Mouse (Mus musculus): ENCODE results near the gene Trpc6. TPM values are rescaled to one million over a fixed set of nuclear protein-coding genes. Genes with fewer than 3 reads are reported as not detected.

Gene Trpc6
- total RNA-seq (2014; fragmentation: Nextera tagmentation) (0.30 TPM in 1 of 2 replicates, not detected in the other), total RNA-seq (2017) (0.09 and 0.41 TPM in 2 replicates)

DNA sequence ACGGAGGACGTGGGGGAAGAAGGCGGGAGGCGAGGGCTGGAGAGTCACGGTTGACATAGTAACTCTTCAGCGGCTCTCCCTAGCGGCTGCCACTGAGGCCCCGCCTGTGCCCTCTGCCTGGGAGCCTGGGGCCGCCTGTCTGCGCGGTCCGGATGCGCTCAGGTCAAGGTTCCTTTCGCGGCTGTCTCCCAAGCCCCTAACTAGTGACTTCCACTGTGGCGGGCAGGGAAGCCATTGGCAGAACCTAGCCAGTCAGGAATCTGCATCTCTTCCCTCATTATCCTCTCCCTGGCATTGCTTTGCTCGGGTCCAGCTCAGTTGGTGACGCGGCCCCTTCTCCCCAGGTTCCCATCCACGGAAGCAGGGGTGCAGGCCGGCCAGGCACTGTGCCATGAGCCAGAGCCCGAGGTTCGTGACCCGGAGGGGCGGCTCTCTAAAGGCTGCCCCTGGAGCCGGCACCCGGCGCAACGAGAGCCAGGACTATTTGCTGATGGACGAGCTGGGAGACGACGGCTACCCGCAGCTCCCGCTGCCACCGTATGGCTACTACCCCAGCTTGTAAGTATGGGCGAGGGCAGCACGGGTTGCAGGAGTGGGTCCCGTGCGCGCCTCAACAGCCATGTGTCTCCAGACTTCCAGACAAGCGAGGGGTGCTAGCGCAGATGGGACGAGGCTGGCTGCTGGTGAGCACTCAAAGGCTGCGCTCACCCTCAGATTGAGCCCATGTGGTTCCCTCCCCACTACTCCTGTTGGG is at the start of gene Trpc6:
Gene Trpc6, plus strand, starts transcription at position 102 of the 754 bp plus-strand sequence.
- peak; percentile 93 for ATAC-seq (replicated peaks; ENCODE audit: poor library complexity, severe bottlenecking)

DNA sequence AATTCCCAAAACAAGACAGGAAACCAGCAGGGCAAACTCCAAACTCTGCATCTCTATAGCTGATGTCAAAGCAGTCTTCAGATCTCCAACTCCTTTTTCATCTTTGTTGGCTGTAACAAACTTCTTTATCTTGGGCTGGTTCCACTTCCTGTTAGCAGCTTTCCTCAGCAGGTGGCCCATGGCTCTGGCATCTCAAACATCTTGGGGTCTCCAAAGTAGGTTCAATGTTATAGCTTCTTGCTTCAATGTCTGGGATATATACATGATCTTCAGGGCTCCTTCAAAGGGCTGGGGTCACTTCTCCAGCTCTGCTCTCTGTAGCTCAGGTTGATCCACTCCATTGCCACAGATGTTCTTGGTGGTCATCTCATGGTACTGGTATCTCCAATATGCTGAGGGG is 23.0 kb upstream of the Trpc6 start:
- no peak for ATAC-seq (replicated peaks; ENCODE audit: poor library complexity, severe bottlenecking)

DNA sequence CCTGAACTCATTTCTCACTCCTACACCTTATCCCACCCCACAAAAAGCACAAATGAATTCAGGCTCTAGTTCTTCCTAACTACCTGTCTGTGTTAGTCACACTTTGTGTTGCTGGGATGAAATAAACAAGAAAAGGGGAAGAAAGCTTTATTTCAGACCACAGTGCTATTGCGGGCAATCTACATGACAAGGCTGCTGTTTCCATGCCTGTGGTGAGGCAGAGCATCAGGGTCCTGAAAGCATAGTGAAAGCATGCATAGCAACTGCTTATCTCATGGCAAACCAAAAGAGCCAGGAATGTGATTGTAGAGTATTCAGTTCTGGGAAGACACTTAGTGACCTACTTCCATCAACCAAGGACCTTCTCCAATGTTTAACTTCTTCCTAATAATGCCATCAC is 10.3 kb upstream of the Trpc6 start:
- ATAC-seq (replicated peaks; ENCODE audit: poor library complexity, severe bottlenecking): no peak

DNA sequence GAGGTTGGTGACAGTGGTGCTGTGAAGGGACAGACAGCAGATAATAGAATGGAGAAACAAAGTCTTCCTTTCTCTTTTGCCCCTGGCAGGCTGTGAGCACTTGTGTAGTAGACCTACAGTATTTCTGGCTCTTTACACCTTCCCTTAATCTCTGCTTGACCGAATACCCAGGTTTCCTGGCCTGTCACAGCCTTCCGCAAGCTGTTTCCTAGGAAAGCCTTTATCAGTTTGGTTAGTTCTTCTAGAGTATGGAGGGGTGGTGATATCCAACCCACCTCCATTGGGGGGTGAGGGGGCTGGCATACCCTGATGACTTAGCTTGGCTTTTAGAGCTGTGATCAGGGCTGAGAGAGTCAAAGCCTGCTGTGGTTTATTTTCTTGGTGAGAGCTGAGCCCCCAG is 1.3 kb downstream of the Trpc6 start:
- ATAC-seq (replicated peaks; ENCODE audit: poor library complexity, severe bottlenecking): no peak

DNA sequence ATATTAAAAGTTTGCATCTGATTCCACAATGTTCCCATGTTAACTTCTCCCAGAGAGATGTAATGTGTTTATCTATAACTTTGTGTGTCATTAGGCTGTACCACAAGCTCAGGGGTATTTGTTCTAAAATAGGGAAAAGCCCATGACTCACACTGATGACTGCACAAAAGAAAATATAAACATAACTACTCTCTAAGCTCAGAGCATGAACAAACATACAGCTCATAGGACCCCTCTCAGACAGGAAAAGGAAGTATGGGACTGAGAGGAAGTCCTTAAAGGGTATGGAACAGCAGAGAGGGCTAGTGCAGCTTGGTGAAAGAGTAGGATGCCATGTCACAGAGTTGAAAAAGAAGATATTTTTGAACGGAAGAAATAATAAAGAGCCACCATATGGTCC is 14.6 kb downstream of the Trpc6 start:
- no peak for ATAC-seq (replicated peaks; ENCODE audit: poor library complexity, severe bottlenecking)

DNA sequence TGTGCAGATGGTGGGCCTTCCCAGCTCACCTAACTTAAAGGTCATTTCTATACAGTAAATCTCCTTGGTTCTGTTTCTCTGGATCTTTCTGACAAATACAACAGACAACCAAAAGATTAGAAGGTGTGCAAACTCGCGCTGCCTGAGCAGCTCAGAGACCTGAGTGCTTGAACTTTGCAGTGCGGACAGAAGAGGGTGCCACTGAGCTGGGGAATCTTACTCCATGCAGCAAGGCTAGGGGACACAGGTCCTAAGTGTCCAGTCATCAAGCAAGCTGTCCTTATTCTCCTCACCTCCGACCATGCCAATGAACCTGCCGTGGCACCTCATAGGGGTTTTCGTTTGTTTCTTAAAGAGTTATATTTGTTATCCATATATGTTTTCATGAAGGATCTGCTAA is 48.7 kb downstream of the Trpc6 start:
- ATAC-seq (replicated peaks; ENCODE audit: poor library complexity, severe bottlenecking): no peak

DNA sequence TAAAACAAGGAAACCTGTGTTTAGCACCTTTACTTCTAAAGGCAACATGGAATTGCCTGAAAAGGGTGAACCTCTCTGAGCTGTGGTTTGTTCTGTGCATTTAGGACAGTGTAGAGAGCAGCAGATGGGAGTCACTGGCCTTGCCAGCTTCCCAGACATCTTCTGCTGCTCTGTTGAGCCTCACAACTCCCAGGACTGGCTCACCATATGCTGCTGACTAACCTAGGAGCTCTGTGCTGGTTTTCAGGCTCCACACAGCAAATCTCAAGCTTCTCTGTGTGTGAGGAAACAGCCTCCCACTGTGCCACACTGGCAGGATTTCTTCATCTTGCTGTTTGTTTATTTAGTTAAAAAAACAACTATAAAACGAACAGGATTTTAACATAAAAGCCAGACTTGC is 53.1 kb downstream of the Trpc6 start:
- ATAC-seq (replicated peaks; ENCODE audit: poor library complexity, severe bottlenecking): no peak

DNA sequence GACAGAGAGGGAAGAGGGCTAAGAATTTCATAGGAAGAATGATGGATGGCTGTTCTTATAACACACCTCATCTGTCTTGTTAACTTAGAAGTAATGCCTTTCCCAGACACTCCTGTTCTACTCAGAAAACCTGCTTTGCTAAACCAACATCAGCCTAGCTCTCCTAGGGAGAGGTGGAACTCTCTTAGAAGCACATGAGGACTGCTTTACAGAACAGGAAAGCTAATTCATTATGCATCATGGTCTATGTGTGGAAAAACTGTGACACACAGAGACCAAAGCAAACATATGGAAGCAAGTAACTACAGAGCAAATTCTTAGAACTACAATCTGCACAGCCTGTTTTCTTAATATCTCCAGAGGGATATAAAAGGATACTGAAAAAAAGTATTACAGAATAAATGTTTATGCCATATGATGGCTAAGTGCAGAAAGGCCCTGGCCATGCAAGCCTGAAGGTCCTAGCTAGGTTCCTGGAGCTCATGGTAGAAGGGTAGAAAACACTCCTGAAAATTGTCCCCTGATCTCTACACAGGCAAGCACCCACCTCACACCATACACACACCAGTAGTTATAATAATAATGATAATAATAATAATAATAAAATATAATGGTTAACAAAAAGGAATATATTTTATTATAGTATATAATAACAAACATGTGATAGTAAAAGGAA is 63.0 kb downstream of the Trpc6 start:
- ATAC-seq (replicated peaks; ENCODE audit: poor library complexity, severe bottlenecking): no peak

DNA sequence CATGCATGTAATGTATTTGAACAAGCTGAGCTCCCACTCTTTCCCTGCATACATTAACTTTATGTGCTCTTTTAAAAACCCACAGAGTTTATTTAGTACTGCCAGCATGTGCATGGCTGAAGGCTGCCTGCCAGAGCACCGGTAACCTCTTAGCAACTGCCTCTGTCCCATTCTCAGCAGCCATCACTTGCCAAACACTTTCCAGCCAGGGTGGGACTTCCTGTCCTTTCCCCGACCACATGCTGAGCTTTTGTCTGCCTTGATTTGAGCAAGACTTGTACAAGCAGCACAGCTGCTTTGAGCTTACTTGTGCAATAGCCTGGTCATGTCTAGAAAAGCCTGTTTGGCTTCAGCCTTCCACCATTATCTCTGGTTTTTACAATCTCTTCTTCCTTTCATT is 90.4 kb downstream of the Trpc6 start:
- peak; percentile 35; the same call in 1 of the 2 replicates for ATAC-seq (replicated peaks; ENCODE audit: poor library complexity, severe bottlenecking)

DNA sequence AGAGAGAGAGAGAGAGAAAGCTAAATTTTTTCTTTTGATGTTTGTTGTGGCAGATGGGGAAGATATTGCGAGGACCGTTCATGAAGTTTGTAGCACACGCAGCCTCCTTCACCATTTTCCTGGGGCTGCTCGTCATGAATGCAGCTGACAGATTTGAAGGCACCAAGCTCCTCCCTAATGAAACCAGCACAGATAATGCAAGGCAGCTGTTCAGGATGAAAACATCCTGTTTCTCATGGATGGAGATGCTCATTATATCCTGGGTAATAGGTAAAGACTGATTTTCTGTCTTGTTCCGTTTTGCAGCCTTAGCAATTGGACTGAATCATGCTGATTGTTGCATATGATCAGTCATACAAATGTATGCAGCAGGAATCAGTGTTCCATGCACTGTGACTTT is 99.5 kb downstream of the Trpc6 start:
- ATAC-seq (replicated peaks; ENCODE audit: poor library complexity, severe bottlenecking): no peak

DNA sequence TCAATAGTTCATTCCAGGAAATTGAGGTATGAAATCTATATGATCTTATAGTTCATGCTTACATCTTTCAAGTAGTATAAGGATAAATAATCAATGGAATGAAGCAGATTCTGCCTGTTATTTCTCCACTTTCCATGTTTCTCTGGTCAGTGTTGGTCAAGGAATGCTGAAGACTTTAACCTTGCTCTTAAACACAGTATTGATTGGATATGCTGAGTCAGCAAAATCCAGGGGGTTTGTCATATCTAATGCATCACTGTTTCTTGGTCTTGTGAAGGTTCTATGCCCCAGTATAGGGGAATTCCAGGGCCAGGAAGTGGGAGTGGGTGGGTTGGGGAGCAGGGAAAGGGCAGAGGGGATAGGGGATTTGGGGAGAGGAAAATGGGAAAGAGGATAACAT is 111.4 kb downstream of the Trpc6 start:
- ATAC-seq (replicated peaks; ENCODE audit: poor library complexity, severe bottlenecking): no peak

DNA sequence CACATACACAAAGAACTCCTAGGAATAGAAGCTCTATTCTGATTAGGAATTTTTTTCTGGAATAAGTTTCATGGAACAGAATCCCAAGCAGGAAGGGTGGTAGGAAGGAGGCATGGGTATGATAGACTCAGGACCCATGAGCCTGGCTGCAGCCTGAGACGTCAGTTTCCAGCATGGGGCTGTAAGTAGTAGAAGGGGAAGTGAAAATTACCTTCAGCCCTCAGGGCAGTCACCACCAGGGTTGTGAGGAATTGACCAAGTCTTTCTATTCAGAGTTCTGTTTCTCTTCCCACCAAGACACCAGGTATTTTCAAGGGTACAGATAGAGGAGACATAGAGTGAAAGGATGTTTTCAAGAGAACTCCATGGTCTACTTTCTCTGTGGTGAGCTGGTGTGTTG is 129.0 kb downstream of the Trpc6 start:
- ATAC-seq (replicated peaks; ENCODE audit: poor library complexity, severe bottlenecking): peak; percentile 56

DNA sequence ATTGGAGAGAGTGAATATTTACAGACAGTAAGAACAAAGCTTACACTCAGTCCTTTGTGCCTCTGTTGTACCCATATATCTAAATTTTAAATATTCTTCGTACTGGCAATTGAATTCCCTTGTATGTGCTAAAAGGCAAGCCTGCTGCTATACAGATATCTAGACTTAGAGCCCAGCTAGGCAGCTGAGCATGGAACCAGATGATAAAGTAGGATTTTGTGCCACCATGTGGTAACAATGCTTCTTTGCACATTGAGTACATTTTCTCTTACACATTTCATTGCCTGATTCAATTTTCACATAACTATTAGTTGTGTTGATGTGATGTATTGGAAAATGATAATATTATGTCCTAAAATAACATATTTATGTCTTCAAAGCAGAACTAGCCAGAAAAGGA is 132.7 kb downstream of the Trpc6 start:
- no peak for ATAC-seq (replicated peaks; ENCODE audit: poor library complexity, severe bottlenecking)

DNA sequence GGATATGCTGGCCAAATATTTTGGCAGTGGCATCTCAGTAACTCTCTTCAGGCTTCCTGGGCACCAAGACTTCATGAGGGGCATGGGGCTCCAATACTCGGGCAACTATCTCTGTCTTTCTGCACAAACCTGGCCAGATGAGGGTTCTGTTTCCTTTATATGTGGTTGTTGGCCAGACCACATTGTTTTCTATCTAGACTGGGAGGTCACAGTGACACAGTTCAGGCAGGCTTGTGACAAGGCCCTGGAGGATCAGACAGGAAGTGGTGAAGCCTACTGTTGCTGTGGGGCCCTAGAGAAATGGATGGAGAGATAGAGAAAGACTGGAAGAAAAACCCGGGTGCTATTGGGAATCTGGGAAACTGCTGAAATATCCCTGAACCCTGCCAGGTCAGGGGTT is 149.2 kb downstream of the Trpc6 start:
- peak; percentile 56 for ATAC-seq (replicated peaks; ENCODE audit: poor library complexity, severe bottlenecking)

DNA sequence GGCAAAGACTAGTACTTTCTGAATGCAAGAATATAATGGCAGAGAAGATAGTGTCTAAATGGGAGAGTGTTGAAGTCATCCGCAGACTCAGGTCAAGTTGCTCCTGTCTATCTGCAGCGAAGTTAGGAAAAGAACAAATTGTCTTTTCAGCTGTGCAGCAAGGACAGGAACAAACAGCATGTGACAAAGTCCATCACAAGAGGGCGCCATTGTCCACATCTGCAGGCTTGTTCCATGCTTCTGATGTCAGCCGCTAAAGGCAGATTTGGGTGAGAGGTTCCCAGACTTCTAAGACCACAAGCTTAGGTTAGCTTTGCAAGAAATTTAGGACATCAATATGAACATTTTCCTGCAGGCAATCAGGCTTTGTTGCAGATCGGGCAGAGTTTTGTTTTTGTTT is 156.7 kb downstream of the Trpc6 start:
- ATAC-seq (replicated peaks; ENCODE audit: poor library complexity, severe bottlenecking): peak; percentile 79

DNA sequence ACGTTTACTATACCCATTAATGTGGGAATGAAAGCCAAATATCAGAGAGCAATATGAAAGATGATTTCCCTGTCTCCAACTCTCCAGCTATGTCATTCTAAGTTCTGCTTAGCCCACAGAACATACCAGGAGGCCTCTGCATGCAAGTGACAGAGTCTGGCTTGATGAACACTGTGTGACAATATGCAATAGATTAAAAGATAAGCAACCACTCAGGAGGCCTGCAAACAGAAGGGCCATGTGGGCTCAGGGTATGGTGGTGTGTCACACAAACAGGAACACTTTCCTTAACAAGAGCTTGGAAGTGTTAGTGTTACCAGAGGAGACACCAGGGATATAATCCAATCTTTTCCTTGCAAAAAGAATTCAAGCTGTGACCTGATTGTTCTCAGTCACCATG is 159.6 kb downstream of the Trpc6 start:
- ATAC-seq (replicated peaks; ENCODE audit: poor library complexity, severe bottlenecking): no peak

DNA sequence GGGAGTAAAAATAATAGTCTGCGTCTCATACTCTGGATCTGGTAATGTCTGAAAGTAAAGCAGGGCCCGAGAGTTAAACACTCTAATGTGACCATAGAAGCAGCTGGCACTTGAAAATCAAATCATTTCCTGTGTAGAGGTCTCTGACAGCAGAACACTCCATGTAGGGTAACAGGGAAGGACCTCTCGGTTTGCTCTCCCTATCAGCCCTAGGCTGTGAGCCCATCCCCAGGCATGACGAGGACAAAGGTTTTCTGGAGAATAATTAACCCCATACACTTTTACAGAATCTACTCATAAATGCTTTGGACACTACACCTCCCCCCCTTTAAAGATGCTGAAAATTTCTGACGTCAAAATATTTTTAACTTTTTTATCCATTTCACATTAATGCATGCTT is 160.0 kb downstream of the Trpc6 start:
- no peak for ATAC-seq (replicated peaks; ENCODE audit: poor library complexity, severe bottlenecking)

DNA sequence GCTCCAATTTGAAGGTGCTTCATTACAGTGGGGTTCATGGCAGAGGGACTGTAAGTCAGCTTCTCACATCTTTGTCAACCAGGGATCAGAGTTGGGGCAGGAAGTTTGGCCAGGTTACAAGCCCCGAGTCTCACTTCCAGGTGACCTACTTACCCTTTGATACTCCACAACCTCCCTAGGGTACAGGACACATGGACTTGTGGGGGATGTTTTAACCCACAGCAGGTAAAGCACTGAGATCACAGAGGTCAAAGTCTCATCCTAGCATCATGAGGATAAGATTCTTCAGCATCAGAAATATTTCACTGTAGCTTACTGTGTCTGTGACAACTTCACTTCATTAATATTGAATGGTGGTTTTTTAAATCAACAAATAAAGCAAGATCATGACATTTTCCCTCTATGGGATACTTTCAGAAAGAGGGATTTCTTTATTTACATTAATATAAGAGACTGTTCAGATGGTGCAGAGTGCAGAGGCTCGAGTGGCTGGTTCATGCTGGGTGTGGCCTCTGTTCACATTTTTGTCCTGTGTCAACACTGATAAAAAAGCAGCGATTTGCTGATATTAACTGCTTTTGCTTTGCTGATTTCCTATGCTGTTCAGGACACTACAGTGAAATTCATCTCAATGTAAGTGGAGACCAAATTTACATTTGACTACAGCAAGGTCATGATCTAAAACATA is 166.3 kb downstream of the Trpc6 start:
- ATAC-seq (replicated peaks; ENCODE audit: poor library complexity, severe bottlenecking): no peak

DNA sequence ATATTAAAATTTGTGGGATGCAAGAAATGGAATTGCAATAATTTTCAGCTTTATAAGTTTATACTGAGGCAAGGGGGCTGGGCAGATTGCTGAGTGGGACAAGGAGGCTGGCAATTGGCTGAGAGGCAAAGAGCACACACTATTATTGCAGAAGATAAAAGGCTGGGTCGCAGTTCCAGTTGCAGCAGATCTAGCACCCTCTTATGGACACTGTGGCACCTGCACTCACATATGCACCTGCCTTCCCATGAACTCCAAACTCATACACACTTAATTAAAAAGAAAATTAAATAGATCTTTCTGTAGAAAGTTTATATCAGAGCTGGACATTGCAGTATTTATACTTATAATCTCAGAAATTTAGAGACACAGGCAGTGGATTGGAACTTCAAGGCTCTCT is 175.1 kb downstream of the Trpc6 start:
- no peak for ATAC-seq (replicated peaks; ENCODE audit: poor library complexity, severe bottlenecking)

DNA sequence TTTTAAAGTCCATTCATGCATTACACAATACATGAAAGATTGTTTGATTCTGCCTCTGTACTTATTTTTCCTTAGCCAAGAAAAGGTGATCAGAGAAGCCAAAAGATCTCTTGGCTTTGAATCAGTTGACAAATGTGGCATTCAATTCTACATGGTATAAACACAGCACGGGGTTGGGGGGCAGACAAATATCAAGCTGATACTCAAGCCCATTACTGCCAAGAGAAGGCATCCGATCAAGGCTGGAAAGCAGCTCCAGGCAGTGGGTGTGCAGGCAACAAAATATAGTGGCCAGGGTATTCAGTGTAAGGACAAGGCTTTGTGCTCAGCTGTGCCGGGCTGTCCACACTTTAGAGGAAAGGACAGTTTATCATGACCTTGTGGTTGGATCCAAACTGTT is 185.1 kb downstream of the Trpc6 start:
- no peak for ATAC-seq (replicated peaks; ENCODE audit: poor library complexity, severe bottlenecking)

Measured in granulocyte monocyte progenitor cell, adult 5-6 weeks (primary cell).